Mouse (Mus musculus) ovary, postnatal 10 days (tissue): ENCODE results near the gene Olfr1445.

Experiments
- DNase-seq: peaks from one replicate; pipeline ENCODE4 v3.0.0; 2022; ENCODE audit warnings: low spot score

Gene Olfr1445

DNA sequence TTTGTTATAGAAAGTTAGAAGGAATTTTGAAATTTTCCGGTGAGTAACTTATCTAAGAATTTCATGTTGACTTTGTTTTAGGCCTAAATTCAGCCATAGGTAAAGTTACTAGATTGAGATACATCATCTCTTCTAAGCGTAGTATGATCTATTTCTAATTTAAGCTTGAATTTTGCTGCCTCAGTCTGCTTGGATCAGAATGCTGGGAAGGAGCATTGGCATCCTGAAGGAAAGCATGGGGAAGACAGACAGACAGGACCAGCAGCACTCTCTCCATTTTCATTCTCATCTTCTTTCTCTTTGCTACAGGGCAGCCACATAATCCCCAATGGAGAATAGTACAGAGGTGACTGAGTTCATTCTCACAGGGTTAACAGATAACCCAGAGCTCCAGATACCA is at the start of gene Olfr1445:
Gene Olfr1445, plus strand, starts transcription at position 301 of the 400 bp plus-strand sequence.
- DNase-seq, result no peak

DNA sequence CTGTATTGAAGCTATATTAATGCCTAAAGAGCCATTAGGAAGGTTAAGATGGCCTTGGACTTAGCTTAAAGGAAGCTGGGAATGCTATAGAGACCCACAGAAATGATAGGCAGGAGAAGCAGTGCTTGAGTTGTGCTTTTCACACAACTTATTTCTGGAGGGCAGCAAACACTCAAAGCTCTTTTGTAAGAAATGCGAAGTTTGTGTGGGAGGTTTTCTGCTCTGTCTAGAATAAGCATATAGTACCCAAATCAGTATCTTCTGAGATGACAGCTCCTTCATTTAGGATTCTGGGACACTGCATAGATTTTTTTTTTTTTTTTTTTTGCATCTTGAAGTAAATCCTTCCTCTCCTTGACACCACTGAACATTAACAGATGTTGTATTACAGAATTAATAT is 45.1 kb upstream of the Olfr1445 start:
- no peak for DNase-seq

DNA sequence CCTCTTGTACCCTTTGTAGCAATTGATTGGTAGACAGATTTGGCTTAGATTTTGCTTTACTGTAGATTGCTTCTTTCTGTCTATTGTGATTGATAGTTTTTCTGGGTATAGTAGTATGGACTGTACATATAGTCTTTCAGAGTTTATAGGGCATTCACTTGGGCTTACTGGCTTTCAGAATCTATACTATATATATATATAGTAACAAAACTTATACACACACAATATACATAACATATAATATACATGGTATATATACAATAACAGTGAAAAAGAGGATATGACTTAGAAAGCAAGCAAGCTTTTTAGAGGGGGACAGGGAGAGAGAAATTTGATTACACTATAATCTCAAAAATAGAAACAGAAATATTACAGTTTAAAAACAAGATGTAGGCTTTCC is 37.3 kb upstream of the Olfr1445 start, which contains the start of gene Gm5244:
Gene Gm5244, plus strand, starts transcription at position 301 of the 400 bp plus-strand sequence.
- DNase-seq, result no peak

GRCm38 (mm10) chr19:12856983-12857382 is 26.7 kb upstream of the Olfr1445 start, which contains the start of gene Olfr1444:
Gene Olfr1444 (plus strand): TSS chr19:12857283.
- DNase-seq, result no peak

DNA sequence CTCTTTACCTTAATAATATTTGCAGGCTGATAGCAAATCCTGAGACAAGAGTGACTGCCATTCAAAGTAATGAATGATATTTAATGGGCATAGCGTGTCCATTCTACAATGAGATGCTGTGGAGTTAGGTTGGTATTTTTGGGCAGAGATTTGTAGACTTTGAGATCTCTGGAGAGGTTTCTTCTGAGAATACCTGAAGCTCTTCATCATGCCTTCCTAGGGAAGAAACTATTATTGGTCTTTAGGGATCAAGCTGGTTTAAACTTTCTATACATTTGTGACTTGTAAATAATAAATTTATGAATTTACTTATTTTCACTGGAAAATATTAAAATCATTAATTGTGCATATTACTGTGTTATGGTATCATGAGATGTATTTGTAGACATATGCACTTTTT is 9.8 kb downstream of the Olfr1445 start, which contains the start of gene Olfr1446:
Gene Olfr1446, minus strand, starts transcription at position 101 of the 400 bp plus-strand sequence.
- no peak for DNase-seq

DNA sequence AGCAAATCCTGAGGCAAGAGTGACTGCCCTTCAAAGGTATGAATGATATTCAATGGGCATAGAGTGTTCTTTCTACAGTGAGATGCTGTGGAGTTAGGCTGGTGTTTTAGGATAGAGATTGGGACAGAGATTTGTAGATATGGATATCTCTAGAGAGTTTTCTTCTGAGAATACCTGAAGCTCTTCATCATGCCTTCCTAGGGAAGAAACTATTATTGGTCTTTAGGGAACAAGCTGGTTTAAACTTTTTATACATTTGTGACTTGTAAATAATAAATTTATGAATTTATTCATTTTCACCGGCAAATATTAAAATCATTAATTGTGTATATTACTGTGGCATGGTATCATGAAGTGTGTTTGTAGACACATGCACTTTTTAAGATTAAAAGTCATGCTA is 20.0 kb downstream of the Olfr1445 start, which contains the start of gene Olfr1447:
Gene Olfr1447, minus strand, starts transcription at position 101 of the 400 bp plus-strand sequence.
- no peak for DNase-seq

DNA sequence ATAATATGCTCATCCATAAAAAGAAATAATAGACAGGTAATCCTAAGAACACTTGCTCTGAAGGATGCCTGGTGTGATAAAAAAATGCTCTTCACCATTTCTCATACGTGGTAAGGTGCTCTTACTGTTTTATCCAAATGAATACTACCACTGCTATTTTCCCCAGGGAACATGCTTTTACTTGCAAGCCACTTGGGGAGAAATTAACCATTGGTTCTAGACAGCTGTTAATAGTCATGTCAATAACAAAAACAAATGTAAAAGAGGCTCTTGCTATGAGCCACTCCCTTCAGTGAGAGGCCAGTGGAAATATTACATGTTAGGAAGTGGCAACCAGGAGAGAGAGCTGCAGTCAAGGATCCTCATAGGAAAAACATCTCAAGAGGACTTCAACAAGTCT is 40.7 kb downstream of the Olfr1445 start, which contains the start of gene Olfr1448:
Gene Olfr1448, minus strand, starts transcription at position 101 of the 400 bp plus-strand sequence.
- no peak for DNase-seq

- DNase-seq, result no peak
These were observed 46.9 kb downstream of the Olfr1445 start, which contains the start of gene Olfr1449 for GRCm38 (mm10) chr19:12930540-12930939. Gene Olfr1449 (plus strand): TSS chr19:12930840.
